Mouse (Mus musculus) cortical plate, adult 2 months (tissue): ENCODE results near the gene Fkbp6.

ENCODE experiments used
- CTCF ChIP-seq: fragments of 200-500 bp; IDR thresholded peaks from 2 replicates; pipeline ENCODE4 v1.5.1; 2011; ENCODE audit warnings: mild to moderate bottlenecking, control low read depth, low read length; ENCODE audit not compliant: insufficient read depth; ENCODE audit errors: extremely low read depth
- POLR2A ChIP-seq: fragments of 200-500 bp; IDR thresholded peaks from 2 replicates; pipeline ENCODE4 v1.6.1; 2011; ENCODE audit warnings: mild to moderate bottlenecking, low read length, control low read depth; ENCODE audit not compliant: insufficient read depth; ENCODE audit errors: extremely low read depth

DNA sequence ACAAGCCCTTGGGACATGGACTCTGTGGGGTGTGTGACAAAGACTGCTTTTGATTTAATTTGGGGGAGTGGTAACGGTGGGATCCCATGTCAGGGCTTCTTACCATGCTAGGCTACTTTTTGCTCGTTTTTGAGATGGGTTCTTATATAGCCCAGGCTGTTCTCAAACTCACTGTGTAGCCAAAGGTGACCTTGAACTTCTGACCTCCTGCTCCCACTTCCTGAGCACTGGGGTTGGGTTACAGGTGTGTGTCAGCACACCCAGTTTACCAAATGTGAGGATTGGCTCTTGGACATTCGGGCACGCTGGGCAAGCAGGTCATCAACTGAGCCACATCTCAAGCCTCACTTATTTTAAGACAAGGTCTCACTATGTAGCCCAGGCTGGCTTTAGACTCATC is 79.5 kb downstream of the Fkbp6 start:
- TF ChIP-seq CTCF = no peak
- TF ChIP-seq POLR2A = no peak
